Mouse (Mus musculus) embryonic facial prominence, embryonic 11.5 days (tissue): ENCODE measurements around the gene Cdon. TPM values are rescaled to one million over a fixed set of nuclear protein-coding genes. Genes with fewer than 3 reads are reported as not detected.

Source experiments
- ATAC-seq: fragments of 200-750 bp; cut with Nextera tagmentation; replicated peaks from 2 replicates; pipeline ENCODE4 v1.8.0; 2017; ENCODE audit warnings: low read depth; ENCODE audit not compliant: insufficient number of reproducible peaks, low FRiP score, low TSS enrichment
- DNase-seq: peaks from one replicate; pipeline ENCODE4 v3.0.0-alpha.2; 2015; ENCODE audit warnings: low spot score
- H3K27ac ChIP-seq: fragments of 300-500 bp; sonication (generic); replicated peaks from 2 replicates; pipeline ENCODE4 v1.5.1; 2014; ENCODE audit warnings: mild to moderate bottlenecking, low read depth, low read length, control low read depth
- H3K27me3 ChIP-seq: fragments of 300-500 bp; sonication (generic); 2 replicates; pipeline ENCODE4 v1.6.1; 2014; ENCODE audit warnings: mild to moderate bottlenecking, low read length, moderate library complexity, mixed read lengths; ENCODE audit not compliant: control insufficient read depth, insufficient read depth
- H3K36me3 ChIP-seq: fragments of 300-500 bp; sonication (generic); replicated peaks from 2 replicates; pipeline ENCODE4 v1.6.1; 2014; ENCODE audit warnings: low read depth, mild to moderate bottlenecking, low read length, moderate library complexity, mixed read lengths; ENCODE audit not compliant: control insufficient read depth, insufficient read depth
- H3K4me1 ChIP-seq: fragments of 300-500 bp; sonication (generic); 2 replicates; pipeline ENCODE4 v1.6.1; 2014; ENCODE audit warnings: low read length, mixed read lengths; ENCODE audit not compliant: control insufficient read depth, insufficient read depth
- H3K4me2 ChIP-seq: fragments of 300-500 bp; sonication (generic); 2 replicates; pipeline ENCODE4 v1.6.1; 2014; ENCODE audit warnings: low read depth, mild to moderate bottlenecking, control low read depth, low read length, moderate library complexity
- H3K4me3 ChIP-seq: fragments of 300-500 bp; sonication (generic); 2 replicates; pipeline ENCODE4 v1.5.1; 2014; ENCODE audit warnings: low read depth, low read length, control low read depth
- H3K9ac ChIP-seq: fragments of 300-500 bp; sonication (generic); replicated peaks from 2 replicates; pipeline ENCODE4 v1.6.1; 2014; ENCODE audit warnings: mild to moderate bottlenecking, control low read depth, low read length
- H3K9me3 ChIP-seq: fragments of 300-500 bp; sonication (generic); replicated peaks from 2 replicates; pipeline ENCODE4 v1.6.1; 2016; ENCODE audit warnings: mild to moderate bottlenecking, low read length, inconsistent platforms, mixed read lengths; ENCODE audit not compliant: control insufficient read depth
- WGBS: fragments of 180-500 bp; shearing (Covaris S2); extraction: QIAGEN DNeasy Blood & Tissue Kit; methylation state at CpG from one replicate; pipeline ENCODE4 v1.1.7; 2014; 5-methylcytosine and 5-hydroxymethylcytosine counted together
- polyA plus RNA-seq: library from polyadenylated mRNA; unstranded; fragments of >200 nt; fragmentation: Nextera tagmentation; extraction: Ambion mirVana; gene quantifications from 2 replicates; pipeline ENCODE4 v1.2.1, GENCODE M21; 2014

Gene Cdon
- polyA plus RNA-seq, 1 experiment from 2014 or later: 7.5 TPM

DNA sequence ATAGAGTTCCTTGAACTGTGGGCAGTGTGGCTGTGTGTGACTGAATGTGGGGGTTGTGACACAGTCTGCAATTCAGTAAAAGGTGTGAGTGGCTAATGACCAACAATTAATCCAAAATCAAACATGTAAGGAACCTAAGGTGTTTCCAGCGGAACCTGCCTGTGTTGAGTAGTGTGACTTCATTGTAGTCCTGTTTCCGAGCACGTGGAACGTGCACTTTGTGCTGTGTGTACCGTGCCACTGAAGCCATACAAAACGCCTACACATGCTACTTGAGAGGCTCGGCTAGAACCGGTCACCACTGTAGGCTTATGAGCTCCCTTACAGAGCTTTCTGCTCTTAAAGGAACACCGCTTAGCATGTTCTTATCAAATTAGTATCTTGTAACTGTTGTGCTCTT is 127.5 kb downstream of the Cdon start:
- Histone ChIP-seq H3K9ac (no peak overlapping the region), H3K4me1 (no peaks in the 10 kb centered on the region), H3K4me3 (no peak overlapping the region), H3K27me3 (no peaks in the 10 kb centered on the region), H3K27ac (no peak overlapping the region), H3K9me3 (no peaks in the 10 kb centered on the region), H3K4me2 (no peak overlapping the region), H3K36me3 (no peaks in the 10 kb centered on the region)
- DNase-seq (no peak), ATAC-seq (no peak)
- 83% methylated on average over 9 of the region's 9 CpGs for WGBS

DNA sequence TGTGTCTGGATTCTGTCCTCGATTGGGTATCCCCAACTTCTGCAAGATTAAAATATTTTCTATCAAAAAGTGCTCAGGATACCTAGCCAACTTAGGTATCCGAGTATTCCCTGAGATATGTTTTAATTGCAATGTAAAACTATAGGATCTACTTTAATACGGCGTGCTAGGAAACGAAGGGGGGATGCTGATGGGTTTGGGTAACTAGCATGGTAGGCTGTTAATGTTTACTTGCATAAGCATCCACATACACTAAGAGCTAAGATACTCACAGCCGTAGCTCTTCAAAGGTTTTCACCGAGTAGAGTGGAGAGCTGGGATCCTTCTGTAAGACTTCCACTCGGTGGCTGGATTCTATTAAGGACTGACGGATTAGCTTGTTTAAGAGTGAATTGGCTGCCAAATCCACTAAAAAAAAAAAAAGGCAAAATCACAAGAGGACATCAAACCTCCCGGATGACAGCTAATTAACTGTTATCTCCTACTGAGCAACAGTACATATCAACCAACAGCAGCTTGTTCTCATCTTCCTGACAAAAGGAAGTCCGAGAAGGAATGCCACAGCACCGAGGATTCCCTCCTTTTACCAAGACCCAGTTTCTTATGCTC is 135.7 kb downstream of the Cdon start:
- H3K4me2 ChIP-seq: no peak overlapping the region
- H3K27me3 ChIP-seq: no peaks in the 10 kb centered on the region
- no peak for DNase-seq
- no peaks in the 10 kb centered on the region for H3K9me3 ChIP-seq
- no peak overlapping the region for H3K4me3 ChIP-seq
- WGBS: 81% methylated on average over 12 of the region's 12 CpGs
- H3K4me1 ChIP-seq: no peaks in the 10 kb centered on the region; the same call in 1 of the 2 replicates
- H3K27ac ChIP-seq: no peak overlapping the region
- no peaks in the 10 kb centered on the region for H3K36me3 ChIP-seq
- no peak for ATAC-seq
- no peak overlapping the region for H3K9ac ChIP-seq

Other genes starting within 250 kb of the Cdon start
- 90.5 and 93.3 TPM in 2 replicates for gene Dcps, start 245.1 kb upstream of the Cdon start, polyA plus RNA-seq
- 104 and 112 TPM in 2 replicates for gene Srpr, start 221.0 kb upstream of the Cdon start, polyA plus RNA-seq
- 11.6 and 15.3 TPM in 2 replicates for gene Tirap, start 220.8 kb upstream of the Cdon start, polyA plus RNA-seq
- gene Foxred1, start 210.1 kb upstream of the Cdon start, polyA plus RNA-seq: 28.7 and 34.0 TPM in 2 replicates
- gene Fam118b, start 153.3 kb upstream of the Cdon start, polyA plus RNA-seq: 69.8 and 75.0 TPM in 2 replicates
- gene Rpusd4, start 153.3 kb upstream of the Cdon start, polyA plus RNA-seq: 36.6 and 40.8 TPM in 2 replicates
- gene Gm1113, start 97.1 kb downstream of the Cdon start, polyA plus RNA-seq: not detected in 2 replicates
- gene Ddx25, start 137.4 kb downstream of the Cdon start, polyA plus RNA-seq: 6.6 and 6.7 TPM in 2 replicates
- 26.3 and 28.5 TPM in 2 replicates for gene Pus3, start 137.5 kb downstream of the Cdon start, polyA plus RNA-seq
- gene Pate2, start 149.2 kb downstream of the Cdon start, polyA plus RNA-seq: 0.49 and 0.74 TPM in 2 replicates
- gene Hyls1, start 149.3 kb downstream of the Cdon start, polyA plus RNA-seq: 30.2 and 32.3 TPM in 2 replicates
- not detected in 2 replicates for gene Pate4, start 190.8 kb downstream of the Cdon start, polyA plus RNA-seq
- not detected in 2 replicates for gene Pate3, start 227.1 kb downstream of the Cdon start, polyA plus RNA-seq